Mouse (Mus musculus) stomach, postnatal 0 days (tissue): ENCODE measurements at regions not wholly inside any gene's neighbourhood (a gene's known extent, or its start where the extent isn't known, plus 50 kb on each side); places are given as distances from the start of the nearest gene placed in this dataset.

ENCODE experiments used
- CTCF ChIP-seq: IDR thresholded peaks from 2 replicates; pipeline ENCODE4 v1.5.1; 2016; ENCODE audit warnings: antibody characterized with exemption, low read depth, mild to moderate bottlenecking, moderate library complexity
- EP300 ChIP-seq: optimal IDR thresholded peaks from 2 replicates; pipeline ENCODE3; 2016; ENCODE audit warnings: antibody characterized with exemption

GRCm38 (mm10) chr9:23651300-23651699 lies 428.4 kb downstream of the Bmper start:
- TF ChIP-seq EP300 = no peak
- no peak for TF ChIP-seq CTCF
